9 mouse cellular contexts compared by ENCODE assay signal in genomic region chr16:8806703-8807102, GRCm38 (mm10). TPM values are rescaled to one million over a fixed set of nuclear protein-coding genes. Genes with fewer than 3 reads are reported as not detected.
DNase-seq lines count a peak whose midpoint lies in the region; ATAC-seq lines count a peak whose summit lies in the region.
"Had no signal": no experiment of that assay in that cellular context is flagged by ENCODE, and none has a peak within 500 bp of the region (broad histone marks: within the 10 kb centered on the region; RNA-seq: fewer than 3 reads in every experiment).

No protein-coding gene starts in this region.

- no peaks in the 10 kb centered on the region for H3K27me3 ChIP-seq in intestine, embryonic 14.5 days (replicated peaks; ENCODE audit: control insufficient read depth, insufficient read depth, low read length)
- no peaks in the 10 kb centered on the region for H3K27me3 ChIP-seq in intestine, embryonic 15.5 days (replicated peaks)

- H3K4me2 ChIP-seq in intestine, embryonic 14.5 days (ENCODE audit: low read length) = no peak overlapping the region
- H3K4me2 ChIP-seq in intestine, embryonic 15.5 days (replicated peaks) = no peak overlapping the region

- no peaks in the 10 kb centered on the region for H3K4me1 ChIP-seq in intestine, embryonic 14.5 days (replicated peaks; ENCODE audit: control insufficient read depth, insufficient read depth, low read length)
- H3K4me1 ChIP-seq in intestine, embryonic 15.5 days (replicated peaks) = no peaks in the 10 kb centered on the region

- DNase-seq in intestine, embryonic 14.5 days (ENCODE audit: low spot score) = peak; percentile 67
- DNase-seq in ZHBTc4 (ENCODE audit: low read depth, low spot score) = peak; percentile 84
- peak; percentile 43 for DNase-seq in kidney, postnatal 10 days
- peak; percentile 25 for DNase-seq in retina, postnatal 7 days (ENCODE audit: low read depth, low spot score)
- DNase-seq in right cerebral cortex, postnatal 14 days = no peak
- DNase-seq in frontal cortex, postnatal 25 days (ENCODE audit: low spot score in 2 of 2) = no peak

- WGBS in intestine, embryonic 14.5 days = 26% methylated on average over 4 of the region's 4 CpGs
- whole genome bisulfite sequencing in intestine, embryonic 15.5 days = 29% methylated on average over 4 of the region's 4 CpGs

- H3K36me3 ChIP-seq in intestine, embryonic 14.5 days (ENCODE audit: control insufficient read depth, insufficient read depth, low read length) = no peaks in the 10 kb centered on the region
- no peaks in the 10 kb centered on the region for H3K36me3 ChIP-seq in intestine, embryonic 15.5 days

- H3K9ac ChIP-seq in intestine, embryonic 14.5 days (ENCODE audit: low read length) = no peak overlapping the region
- no peak overlapping the region for H3K9ac ChIP-seq in intestine, embryonic 15.5 days

- H3K9me3 ChIP-seq in intestine, embryonic 14.5 days (ENCODE audit: control insufficient read depth, low read length) = no peaks in the 10 kb centered on the region
- no peaks in the 10 kb centered on the region for H3K9me3 ChIP-seq in intestine, embryonic 15.5 days

- H3K4me3 ChIP-seq in intestine, embryonic 14.5 days (ENCODE audit: low read depth, low read length) = no peak overlapping the region
- no peak overlapping the region for H3K4me3 ChIP-seq in intestine, embryonic 15.5 days (replicated peaks)
- H3K4me3 ChIP-seq: erythroblast, embryonic 14.5 days had no signal

- ATAC-seq in intestine, embryonic 14.5 days (replicated peaks; ENCODE audit: low FRiP score, low TSS enrichment, low read depth) = no peak
- no peak for ATAC-seq in intestine, embryonic 15.5 days
- ATAC-seq in CD4-positive, CD25-positive, alpha-beta regulatory T cell, adult 4 months = peak; percentile 69

- H3K27ac ChIP-seq in intestine, embryonic 14.5 days (ENCODE audit: low read depth) = no peak overlapping the region
- no peak overlapping the region for H3K27ac ChIP-seq in intestine, embryonic 15.5 days

RNA-seq across cellular contexts. Expression of gene Usp7, which starts 14.6 kb away (rescaled TPM):
- polyA plus RNA-seq in intestine, embryonic 14.5 days (2014; fragmentation: Nextera tagmentation; extraction: Ambion mirVana) = 45.4 and 50.2 TPM in 2 replicates
- 22.6 and 25.5 TPM in 2 replicates for polyA plus RNA-seq in intestine, embryonic 15.5 days (2015; fragmentation: Nextera tagmentation; extraction: Ambion mirVana)
- polyA plus RNA-seq in CD4-positive, CD25-positive, alpha-beta regulatory T cell, adult 4 months (2017; shearing (Covaris generic)) = 10 to 100 TPM; 39.2 to 51.8 TPM

RNA-seq across cellular contexts. Expression of gene 1810013L24Rik, which starts 23.2 kb away (rescaled TPM):
- polyA plus RNA-seq in intestine, embryonic 14.5 days (2014; fragmentation: Nextera tagmentation; extraction: Ambion mirVana) = 14.0 and 14.3 TPM in 2 replicates
- polyA plus RNA-seq in intestine, embryonic 15.5 days (2015; fragmentation: Nextera tagmentation; extraction: Ambion mirVana) = 15.8 and 17.7 TPM in 2 replicates
- polyA plus RNA-seq in CD4-positive, CD25-positive, alpha-beta regulatory T cell, adult 4 months (2017; shearing (Covaris generic)) = 10 to 100 TPM; 16.6 to 25.7 TPM

Comparison
In these comparisons a context has a peak if more than half of its experiments do, and no peak if none do; other contexts are left out.
1. DNase-seq: peak in intestine, embryonic 14.5 days (single experiment), ZHBTc4 (single experiment), kidney, postnatal 10 days (single experiment) and retina, postnatal 7 days (single experiment); none in right cerebral cortex, postnatal 14 days (single experiment) and frontal cortex, postnatal 25 days (0 of 2).